Mouse (Mus musculus) myocyte (in vitro differentiated cells): ENCODE measurements around the gene Rbm17.

Source experiments
- POLR2A ChIP-seq: IDR thresholded peaks from one replicate; pipeline ENCODE4 v1.6.1; 2011; ENCODE audit warnings: low read depth, mild to moderate bottlenecking, control low read depth, moderate library complexity; ENCODE audit not compliant: insufficient read length
- REST ChIP-seq: IDR thresholded peaks from one replicate; pipeline ENCODE4 v1.6.1; 2011; ENCODE audit warnings: mild to moderate bottlenecking, control low read depth, moderate library complexity; ENCODE audit not compliant: insufficient read depth, insufficient read length
- TCF3 ChIP-seq: IDR thresholded peaks from one replicate; pipeline ENCODE4 v1.6.1; 2011; ENCODE audit warnings: low read depth, control low read depth; ENCODE audit not compliant: insufficient read length

DNA sequence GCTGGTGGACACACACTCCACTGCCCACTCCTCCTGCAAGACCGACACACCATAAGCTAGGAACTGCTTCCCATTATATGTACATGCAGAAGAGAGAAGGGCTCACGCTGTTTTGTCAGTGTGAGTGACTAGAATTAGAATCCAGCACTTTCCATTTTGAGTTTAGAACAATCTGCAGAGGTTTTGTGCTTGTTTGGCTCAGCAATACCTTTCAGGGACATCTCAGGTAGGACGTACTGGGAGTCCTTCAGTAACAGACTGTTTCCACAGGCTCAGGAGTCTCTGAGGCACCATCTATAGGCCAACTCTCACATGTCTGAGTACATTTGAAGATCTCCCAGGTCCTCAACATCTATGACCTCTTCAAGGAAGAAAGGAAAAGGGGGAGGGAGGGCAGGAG, 48.2 kb upstream of the Rbm17 start:
- no peak for TF ChIP-seq POLR2A
- TF ChIP-seq REST, result no peak
- TF ChIP-seq TCF3, result no peak
